Mouse (Mus musculus) granulocyte monocyte progenitor cell, adult 5-6 weeks (primary cell): Measurements from ENCODE around the gene Nmnat2. TPM values are rescaled to one million over a fixed set of nuclear protein-coding genes. Genes with fewer than 3 reads are reported as not detected.

Experiments used
- ATAC-seq: replicated peaks from 2 replicates; pipeline ENCODE4 v1.8.0; 2016; ENCODE audit warnings: mild to moderate bottlenecking, moderate TSS enrichment, inconsistent platforms; ENCODE audit not compliant: poor library complexity, severe bottlenecking
- total RNA-seq, 2 experiments: library from RNA; stranded (forward) in 1 of 2; stranded (reverse) in 1 of 2; fragments of 200-712, 200-1000 nt in 1 of 2; fragments of >200 nt in 1 of 2; fragmentation: Nextera tagmentation in 1 of 2; gene quantifications; 2 replicates each; pipeline ENCODE4 v1.2.3; 2014 to 2017

Gene Nmnat2
- total RNA-seq, 2 experiments from 2014 or later = not detected

GRCm38 (mm10) chr1:153109346-153109745 lies 154.6 kb downstream of the Nmnat2 start:
- ATAC-seq = no peak

GRCm38 (mm10) chr1:153109836-153110235 lies 155.0 kb downstream of the Nmnat2 start:
- ATAC-seq = no peak

DNA sequence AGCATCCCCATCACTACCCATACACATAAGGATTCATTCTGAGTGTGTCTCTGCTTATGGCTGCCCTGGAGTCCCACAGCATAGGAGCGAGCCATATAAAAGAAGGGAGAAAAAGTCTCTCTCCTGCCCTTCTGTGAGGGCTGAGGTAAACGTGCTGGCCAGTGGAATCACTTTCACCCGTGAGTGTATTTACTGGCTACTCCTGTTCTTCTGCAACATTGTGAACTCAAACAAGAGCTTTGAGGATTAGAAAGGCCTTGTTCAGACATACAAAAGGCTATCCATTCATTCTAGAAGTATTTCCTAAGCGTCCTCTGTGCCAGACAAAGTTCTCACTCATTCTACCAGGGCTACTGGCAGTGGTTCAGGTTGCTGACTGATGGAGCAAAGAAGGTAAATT lies 156.8 kb downstream of the Nmnat2 start:
- ATAC-seq = no peak

GRCm38 (mm10) chr1:153115315-153115714 lies 160.5 kb downstream of the Nmnat2 start:
- ATAC-seq = no peak

- ATAC-seq = no peak
Observed at GRCm38 (mm10) chr1:153120544-153120943, 165.8 kb downstream of the Nmnat2 start.

DNA sequence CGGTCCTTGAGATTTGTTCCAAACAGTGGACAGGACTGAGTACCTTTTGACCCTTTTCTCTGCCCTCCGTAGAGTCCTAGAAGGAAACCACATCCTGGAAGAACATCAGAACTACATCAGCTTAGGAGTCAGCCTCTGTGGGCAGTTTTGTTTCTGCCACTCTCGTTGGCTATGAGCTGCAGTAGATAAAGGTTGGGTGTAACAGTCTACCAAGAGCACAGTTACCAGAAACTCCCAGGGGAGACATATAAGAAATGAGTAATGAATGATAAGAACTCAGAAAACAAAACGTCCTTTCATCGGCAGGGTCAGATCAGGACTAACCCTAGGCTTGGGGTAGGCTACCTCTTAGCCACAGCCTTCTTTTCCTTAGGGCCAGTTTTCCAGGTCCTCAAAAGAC lies 166.5 kb downstream of the Nmnat2 start:
- no peak for ATAC-seq

- ATAC-seq = no peak
Observed at GRCm38 (mm10) chr1:153122764-153123163, 168.0 kb downstream of the Nmnat2 start.

GRCm38 (mm10) chr1:153124502-153124901 lies 169.7 kb downstream of the Nmnat2 start:
- ATAC-seq = no peak

DNA sequence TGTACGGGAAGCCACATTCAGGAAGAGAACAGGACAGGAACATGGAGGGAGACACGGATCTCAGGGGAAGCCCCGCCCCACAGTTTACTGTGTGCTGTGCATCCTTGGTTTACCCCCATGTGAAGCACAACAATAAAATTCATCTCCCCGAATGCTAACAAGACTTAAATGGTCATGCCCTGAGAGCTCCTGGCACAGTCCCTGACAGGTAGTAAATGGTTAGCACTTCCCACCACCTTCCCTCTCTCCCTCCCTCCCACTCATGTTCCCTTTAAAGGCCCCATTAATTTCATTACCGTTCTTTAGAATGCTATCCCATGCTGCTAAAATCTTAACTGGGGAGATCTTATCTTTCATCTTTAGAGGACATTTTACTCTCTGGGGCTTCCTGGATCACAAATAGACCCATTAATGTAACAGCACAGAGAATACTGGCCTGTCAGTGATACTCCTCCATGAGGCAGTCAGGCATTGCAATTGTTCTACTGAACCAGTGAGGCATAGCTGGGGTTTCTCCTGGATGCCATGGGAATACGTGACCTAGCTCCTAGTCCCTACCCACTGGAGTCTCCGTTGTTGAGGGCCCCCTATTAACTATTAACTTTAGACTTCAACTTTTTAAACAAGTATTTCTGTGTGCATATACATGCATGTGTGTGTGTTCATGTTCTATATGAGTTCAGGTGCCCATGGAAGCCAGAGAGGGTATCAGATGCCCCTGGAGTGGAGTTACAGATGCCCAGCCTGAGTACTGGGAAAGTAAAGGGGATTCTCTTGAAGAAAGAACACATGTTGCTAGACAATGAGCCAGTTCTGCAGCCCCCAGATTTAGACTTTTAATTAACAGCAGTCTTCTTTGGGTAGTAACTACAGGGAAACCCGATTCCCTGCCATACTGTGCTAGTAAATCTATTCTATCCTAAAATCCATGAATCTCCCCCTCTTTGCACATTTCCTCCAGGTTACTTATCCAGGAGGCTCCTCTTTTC lies 170.8 kb downstream of the Nmnat2 start:
- no peak for ATAC-seq

DNA sequence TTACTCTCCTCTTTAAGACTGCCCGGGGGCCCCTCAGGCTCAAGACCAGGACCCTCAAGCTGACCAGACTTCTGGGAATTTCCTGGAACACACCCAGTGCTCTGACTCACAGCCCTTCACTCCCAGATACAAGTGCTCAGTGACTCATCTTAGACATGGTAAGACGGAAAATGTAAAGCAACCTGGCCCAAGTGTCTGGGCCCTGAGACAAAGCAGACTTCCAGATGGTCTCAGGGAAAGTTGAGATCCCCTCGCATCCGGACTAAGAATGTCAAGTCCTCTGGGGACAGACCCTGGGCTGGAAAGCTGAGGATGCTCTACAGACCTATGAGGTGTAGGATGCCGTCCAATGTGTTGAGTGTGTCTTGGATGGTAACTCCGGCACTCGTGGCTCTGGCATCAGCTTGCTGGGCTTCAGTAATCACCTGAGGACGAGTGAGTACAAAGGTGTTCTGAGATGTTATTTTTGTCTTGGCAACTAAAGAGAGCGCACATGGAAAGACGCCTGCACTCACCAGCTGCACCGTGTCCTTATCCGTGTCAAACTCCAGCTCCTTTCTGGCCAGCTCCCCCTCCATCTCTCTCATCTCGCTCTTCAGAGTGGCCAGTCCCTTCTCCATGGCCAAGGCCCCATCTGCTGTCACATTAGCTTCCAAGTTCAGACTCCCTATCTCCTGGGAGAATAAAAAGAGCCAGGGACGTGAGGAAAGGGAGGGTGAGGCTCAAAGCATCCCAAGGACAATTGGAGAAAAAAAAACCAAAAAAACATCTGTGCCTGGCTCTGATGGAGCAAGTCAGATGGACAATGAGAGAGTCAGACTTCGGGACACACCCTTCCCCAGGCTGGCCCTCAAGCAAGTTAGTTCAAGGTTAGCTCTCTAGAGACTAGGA lies 171.9 kb downstream of the Nmnat2 start:
- no peak for ATAC-seq

DNA sequence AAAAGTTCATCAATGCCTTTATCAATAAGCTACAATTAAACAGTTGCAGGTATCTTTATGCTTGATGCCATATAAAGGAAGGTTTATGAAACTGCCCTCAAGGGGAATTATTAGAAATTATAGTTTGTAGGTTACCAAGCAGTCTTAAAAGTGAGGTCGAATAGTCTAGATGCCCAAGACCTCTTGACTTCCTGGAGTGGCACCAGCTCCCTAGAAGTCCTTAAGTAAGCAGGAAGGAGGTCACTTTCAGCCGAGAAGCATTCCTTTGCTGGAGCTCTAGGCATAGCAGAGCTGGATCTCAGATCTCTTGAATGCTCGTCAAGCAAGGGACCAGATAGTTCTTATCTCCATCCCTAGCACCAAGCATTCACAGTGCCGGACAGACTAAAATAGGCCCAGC lies 172.8 kb downstream of the Nmnat2 start:
- ATAC-seq = no peak

- ATAC-seq = no peak
Observed at GRCm38 (mm10) chr1:153128780-153129179, 174.0 kb downstream of the Nmnat2 start.

DNA sequence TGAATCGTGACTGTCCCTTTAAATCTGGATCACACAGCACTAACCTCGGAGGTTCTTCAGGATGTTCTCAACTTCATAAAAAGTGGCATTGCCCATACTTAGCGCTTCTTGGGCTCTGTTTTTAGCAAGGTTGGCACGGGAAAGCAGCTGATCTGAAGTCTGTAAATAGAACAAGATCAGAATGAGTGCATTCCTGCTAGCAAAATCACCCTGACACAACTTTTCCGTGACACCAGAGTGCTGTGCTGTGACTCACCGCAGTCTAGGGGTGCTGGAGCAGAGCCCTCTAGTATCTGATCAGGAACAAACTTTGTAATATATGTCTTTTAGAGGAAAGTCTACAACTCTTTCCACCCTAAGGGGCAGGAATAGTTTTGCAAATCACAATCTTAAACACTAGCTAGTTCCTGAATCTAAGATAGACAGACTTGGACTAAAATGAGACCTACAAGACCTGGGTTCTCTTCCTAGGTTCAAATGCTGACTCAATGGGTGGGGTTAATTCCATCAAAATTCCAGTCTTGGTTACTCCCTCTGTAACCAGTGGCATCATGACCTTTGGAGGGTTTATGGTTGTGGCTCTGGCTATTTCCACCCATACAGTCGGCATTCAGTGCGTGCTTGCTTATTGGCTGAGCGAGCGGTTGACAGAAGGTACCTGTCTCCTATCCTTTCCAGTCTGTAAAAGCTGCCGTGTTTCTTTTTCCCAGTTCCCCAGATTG lies 175.4 kb downstream of the Nmnat2 start:
- no peak for ATAC-seq

DNA sequence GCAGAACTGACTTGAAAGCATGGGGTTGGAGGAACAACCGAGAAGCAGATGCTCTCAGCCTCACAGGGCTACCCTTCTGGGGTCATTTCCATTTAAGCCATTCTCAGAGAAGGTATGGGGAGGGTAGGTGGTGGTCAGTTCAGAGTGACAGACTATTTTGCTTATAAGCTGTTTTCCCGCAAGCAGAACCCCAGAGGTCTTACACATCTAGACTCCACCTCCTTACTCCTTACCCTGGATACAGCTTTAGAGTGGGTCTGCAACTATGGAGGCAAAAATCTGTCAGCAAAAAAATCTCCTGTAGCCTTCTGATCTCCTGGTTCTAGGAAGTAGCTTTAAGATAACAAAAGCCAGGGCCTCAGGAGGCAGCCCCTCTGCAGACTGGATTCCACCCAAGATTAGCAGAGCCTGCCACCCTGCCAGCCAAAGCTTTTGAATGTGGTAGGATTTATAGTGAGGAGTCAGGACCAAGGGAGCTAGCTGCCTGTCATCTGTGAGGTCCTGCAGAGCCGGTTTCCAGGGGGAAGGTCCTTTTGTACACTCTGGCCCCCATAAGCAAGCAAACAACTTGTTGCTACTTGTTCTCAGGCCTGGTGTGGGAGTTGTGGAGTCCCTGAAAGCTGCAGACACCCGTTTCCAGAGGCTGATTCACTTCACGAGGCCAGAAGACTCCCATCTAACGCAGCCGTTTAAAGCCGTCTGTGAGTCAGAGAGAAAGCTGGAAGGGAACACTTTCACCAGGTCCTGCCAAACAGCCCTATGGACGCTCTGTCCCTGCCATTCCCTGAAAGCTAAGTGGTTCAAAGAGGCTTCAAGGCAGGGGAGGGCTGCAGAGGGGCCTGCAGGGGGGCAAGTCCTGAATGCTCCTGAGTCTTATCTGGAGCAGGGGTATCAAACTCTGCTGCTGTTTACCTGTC lies 179.3 kb downstream of the Nmnat2 start:
- no peak for ATAC-seq

DNA sequence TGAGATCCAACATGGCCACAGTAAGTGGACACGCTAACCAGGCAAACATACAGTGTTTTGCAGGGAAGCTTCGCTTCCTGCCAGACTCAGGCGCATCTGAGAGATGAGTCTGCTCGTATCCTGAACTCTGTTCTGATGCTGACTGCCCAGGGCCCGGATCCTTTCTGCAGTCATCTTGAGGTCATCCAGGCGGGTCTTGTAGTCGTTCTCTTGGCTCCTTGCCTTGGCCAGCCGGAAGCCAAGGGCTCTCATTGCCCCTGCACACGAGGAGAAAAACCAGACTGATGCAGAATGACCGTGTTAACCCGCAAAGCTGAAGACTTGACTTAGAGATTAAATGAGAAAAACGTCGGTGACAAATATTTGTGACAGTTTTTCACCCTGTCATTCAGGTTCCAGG lies 181.9 kb downstream of the Nmnat2 start:
- no peak for ATAC-seq

- no peak for ATAC-seq
Observed at GRCm38 (mm10) chr1:153138486-153138885, 183.7 kb downstream of the Nmnat2 start.

GRCm38 (mm10) chr1:153139635-153140034 lies 184.8 kb downstream of the Nmnat2 start:
- no peak for ATAC-seq

DNA sequence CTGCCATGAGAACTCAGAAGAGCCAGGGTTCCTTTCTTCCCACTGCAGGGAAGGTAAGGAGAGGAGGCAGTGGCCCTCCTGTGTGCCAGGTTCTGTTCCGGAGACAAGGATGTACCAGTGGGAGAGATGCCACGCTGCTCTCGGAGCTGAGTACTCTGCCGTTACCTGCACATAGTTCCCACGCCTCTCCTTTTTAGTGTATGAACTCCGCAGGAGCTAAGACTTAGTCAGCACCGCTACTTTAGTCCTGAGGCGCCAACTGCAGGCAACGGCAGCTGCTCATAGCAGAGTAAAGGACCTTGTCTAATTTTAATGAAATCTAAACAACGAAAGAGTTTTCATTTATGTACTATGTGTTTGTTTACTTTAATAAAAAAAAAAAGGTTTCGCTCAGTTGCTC lies 185.5 kb downstream of the Nmnat2 start:
- no peak for ATAC-seq

GRCm38 (mm10) chr1:153140747-153141228 lies 186.0 kb downstream of the Nmnat2 start:
- peak; percentile 53 for ATAC-seq
